Mouse (Mus musculus) bone marrow, adult 2 months (tissue): ENCODE results near the gene Nsd1. TPM values are rescaled to one million over a fixed set of nuclear protein-coding genes. Genes with fewer than 3 reads are reported as not detected.

Source experiments
- H3K27ac ChIP-seq: fragments of 200-500 bp; 2 replicates; pipeline ENCODE4 v1.5.1; 2012; ENCODE audit warnings: low read depth, mild to moderate bottlenecking, control low read depth, inconsistent platforms, low read length; ENCODE audit not compliant: control insufficient read depth, poor library complexity, insufficient read depth
- H3K4me1 ChIP-seq: fragments of 200-500 bp; 2 replicates; pipeline ENCODE4 v1.6.1; 2011; ENCODE audit warnings: low read length; ENCODE audit not compliant: control insufficient read depth, insufficient read depth
- H3K4me3 ChIP-seq: fragments of 200-500 bp; replicated peaks from 2 replicates; pipeline ENCODE3; 2011; ENCODE audit warnings: mild to moderate bottlenecking, low read depth, low read length, control low read depth; ENCODE audit not compliant: control insufficient read depth
- CTCF ChIP-seq: fragments of 200-500 bp; IDR thresholded peaks from 2 replicates; pipeline ENCODE4 v1.5.1; 2011; ENCODE audit warnings: low read length, control low read depth; ENCODE audit not compliant: control insufficient read depth, insufficient read depth
- POLR2A ChIP-seq: fragments of 200-500 bp; IDR thresholded peaks from 2 replicates; pipeline ENCODE4 v1.6.1; 2011; ENCODE audit warnings: low read depth, mild to moderate bottlenecking, control low read depth, low read length, borderline replicate concordance; ENCODE audit not compliant: control insufficient read depth
- WGBS: fragments of 180-500 bp; shearing (Covaris S2); methylation state at CpG from one replicate; pipeline ENCODE4 v1.1.7; 2018; 5-methylcytosine and 5-hydroxymethylcytosine counted together
- polyA plus RNA-seq: library from polyadenylated mRNA; stranded (reverse); fragments of >200 nt; gene quantifications from 2 replicates; pipeline ENCODE4 v1.2.4, GENCODE M21; 2011; ENCODE audit warnings: low replicate concordance; ENCODE audit not compliant: missing spikeins, insufficient read depth, insufficient read length

Gene Nsd1
- polyA plus RNA-seq, 1 experiment = 45.9 TPM

GRCm38 (mm10) chr13:55361145-55361544 is 151.6 kb downstream of the Nsd1 start:
- TF ChIP-seq CTCF = no peak
- no peak for TF ChIP-seq POLR2A
- Histone ChIP-seq H3K27ac (no peak overlapping the region), H3K4me3 (peak overlapping the region; percentile 24), H3K4me1 (peaks cover 5% of the 10 kb centered on the region)

GRCm38 (mm10) chr13:55361974-55362452 is 152.4 kb downstream of the Nsd1 start:
- no peak; the same call in 1 of the 2 replicates for TF ChIP-seq CTCF
- TF ChIP-seq POLR2A = no peak
- H3K4me3 ChIP-seq = peak overlapping the region; percentile 97
- H3K4me1 ChIP-seq = peaks cover 5% of the 10 kb centered on the region; the same call in 1 of the 2 replicates
- under 1% methylated on average over 32 of the region's 32 CpGs for WGBS
- H3K27ac ChIP-seq = peak overlapping the region; percentile 96

GRCm38 (mm10) chr13:55362453-55363060 is 153.0 kb downstream of the Nsd1 start, which contains the start of gene Lman2:
Gene Lman2, minus strand, starts transcription at chr13:55362783.
- TF ChIP-seq POLR2A (peak; percentile 47; the same call in 1 of the 2 replicates), CTCF (peak; percentile 15; the same call in 1 of the 2 replicates)
- H3K27ac ChIP-seq = peak within 1 kb of the TSS; percentile 96
- peak within 1 kb of the TSS; percentile 97 for H3K4me3 ChIP-seq
- peaks cover 5% of the 10 kb centered on the region; the same call in 1 of the 2 replicates for H3K4me1 ChIP-seq
- under 1% methylated on average over 35 of the region's 35 CpGs for WGBS

Other genes starting within 250 kb of the Nsd1 start
- gene Hk3, start 188.4 kb upstream of the Nsd1 start, polyA plus RNA-seq = 34.6 and 96.1 TPM in 2 replicates
- 48.4 and 70.3 TPM in 2 replicates for gene Uimc1, start 109.5 kb upstream of the Nsd1 start, polyA plus RNA-seq
- 12.2 and 19.8 TPM in 2 replicates for gene Zfp346, start 104.5 kb upstream of the Nsd1 start, polyA plus RNA-seq
- gene Gm17617, start 76.2 kb upstream of the Nsd1 start, polyA plus RNA-seq = not detected in 2 replicates
- gene Fgfr4, start 57.1 kb upstream of the Nsd1 start, polyA plus RNA-seq = not detected in 2 replicates
- gene Prelid1, start 110.7 kb downstream of the Nsd1 start, polyA plus RNA-seq = 74.2 and 109 TPM in 2 replicates
- 119 and 194 TPM in 2 replicates for gene Rab24, start 112.2 kb downstream of the Nsd1 start, polyA plus RNA-seq
- 46.2 and 59.0 TPM in 2 replicates for gene Mxd3, start 120.0 kb downstream of the Nsd1 start, polyA plus RNA-seq
- gene Lman2, start 153.0 kb downstream of the Nsd1 start, polyA plus RNA-seq = 31.3 and 50.1 TPM in 2 replicates
- gene Rgs14, start 159.9 kb downstream of the Nsd1 start, polyA plus RNA-seq = 20.6 and 51.6 TPM in 2 replicates
- gene Slc34a1, start 188.4 kb downstream of the Nsd1 start, polyA plus RNA-seq = 6.7 TPM in 1 of 2 replicates, not detected in the other
- not detected in 2 replicates for gene Pfn3, start 205.4 kb downstream of the Nsd1 start, polyA plus RNA-seq
- gene F12, start 217.0 kb downstream of the Nsd1 start, polyA plus RNA-seq = 1.3 TPM in 2 replicates
- gene Grk6, start 235.3 kb downstream of the Nsd1 start, polyA plus RNA-seq = 64.8 and 109 TPM in 2 replicates